Mouse (Mus musculus) neural tube, embryonic 11.5 days (tissue): ENCODE data around the gene Cers1. TPM values are rescaled to one million over a fixed set of nuclear protein-coding genes. Genes with fewer than 3 reads are reported as not detected.

ENCODE experiments used
- polyA plus RNA-seq: library from polyadenylated mRNA; unstranded; fragments of >200 nt; fragmentation: Nextera tagmentation; extraction: Ambion mirVana; gene quantifications from 2 replicates; pipeline ENCODE4 v1.2.1, GENCODE M21; 2014

Gene Cers1
- polyA plus RNA-seq, 1 experiment from 2014 or later: 6.8 TPM

Other genes starting within 250 kb of the Cers1 start
- gene Tm6sf2, start 242.9 kb upstream of the Cers1 start, polyA plus RNA-seq: 0.53 and 1.3 TPM in 2 replicates
- gene Hapln4, start 232.3 kb upstream of the Cers1 start, polyA plus RNA-seq: 0.21 and 0.27 TPM in 2 replicates
- 55.8 and 59.7 TPM in 2 replicates for gene Ncan, start 194.9 kb upstream of the Cers1 start, polyA plus RNA-seq
- 18.9 and 20.6 TPM in 2 replicates for gene Nr2c2ap, start 184.4 kb upstream of the Cers1 start, polyA plus RNA-seq
- gene Rfxank, start 176.6 kb upstream of the Cers1 start, polyA plus RNA-seq: 13.0 and 13.3 TPM in 2 replicates
- 52.1 and 52.2 TPM in 2 replicates for gene Borcs8, start 176.3 kb upstream of the Cers1 start, polyA plus RNA-seq
- 0.39 and 0.58 TPM in 2 replicates for gene Mef2b, start 176.1 kb upstream of the Cers1 start, polyA plus RNA-seq
- gene Tmem161a, start 143.4 kb upstream of the Cers1 start, polyA plus RNA-seq: 36.4 and 36.8 TPM in 2 replicates
- gene Slc25a42, start 103.5 kb upstream of the Cers1 start, polyA plus RNA-seq: 2.4 TPM in 2 replicates
- gene Sugp2, start 81.5 kb upstream of the Cers1 start, polyA plus RNA-seq: 48.3 and 50.6 TPM in 2 replicates
- gene Armc6, start 81.3 kb upstream of the Cers1 start, polyA plus RNA-seq: 37.9 and 43.2 TPM in 2 replicates
- gene Homer3, start 32.9 kb upstream of the Cers1 start, polyA plus RNA-seq: 77.7 and 80.4 TPM in 2 replicates
- gene Ddx49, start 13.3 kb upstream of the Cers1 start, polyA plus RNA-seq: 51.4 and 55.2 TPM in 2 replicates
- 272 and 283 TPM in 2 replicates for gene Cope, start 13.3 kb upstream of the Cers1 start, polyA plus RNA-seq
- gene Gdf1, start 14.0 kb downstream of the Cers1 start, polyA plus RNA-seq: 0.93 and 1.5 TPM in 2 replicates
- gene Upf1, start 37.5 kb downstream of the Cers1 start, polyA plus RNA-seq: 24.0 and 24.1 TPM in 2 replicates
- gene Comp, start 57.8 kb downstream of the Cers1 start, polyA plus RNA-seq: 0.16 and 0.32 TPM in 2 replicates
- gene Crtc1, start 123.8 kb downstream of the Cers1 start, polyA plus RNA-seq: 16.1 and 17.9 TPM in 2 replicates
- 14.6 and 17.0 TPM in 2 replicates for gene Klhl26, start 161.2 kb downstream of the Cers1 start, polyA plus RNA-seq
- gene Tmem59l, start 171.6 kb downstream of the Cers1 start, polyA plus RNA-seq: 19.3 and 20.7 TPM in 2 replicates
- 3.4 and 3.7 TPM in 2 replicates for gene Crlf1, start 177.4 kb downstream of the Cers1 start, polyA plus RNA-seq
- gene Rex1bd, start 191.0 kb downstream of the Cers1 start, polyA plus RNA-seq: 118 and 132 TPM in 2 replicates
- gene Uba52, start 195.0 kb downstream of the Cers1 start, polyA plus RNA-seq: 809 and 814 TPM in 2 replicates
- 243 and 252 TPM in 2 replicates for gene Fkbp8, start 211.9 kb downstream of the Cers1 start, polyA plus RNA-seq
- 49.8 and 53.8 TPM in 2 replicates for gene Kxd1, start 212.2 kb downstream of the Cers1 start, polyA plus RNA-seq
- 18.8 and 22.2 TPM in 2 replicates for gene Ell, start 223.7 kb downstream of the Cers1 start, polyA plus RNA-seq